Mouse (Mus musculus) embryonic fibroblast, embryonic 13.5 days (primary cell): ENCODE data around the gene Rhoa.

Experiments used
- CTCF ChIP-seq: IDR thresholded peaks from 2 replicates; pipeline ENCODE4 v1.5.1; 2011; ENCODE audit warnings: mild to moderate bottlenecking, control low read depth, low read length, moderate library complexity, borderline replicate concordance; ENCODE audit not compliant: insufficient read depth
- POLR2A ChIP-seq: IDR thresholded peaks from 2 replicates; pipeline ENCODE4 v1.6.1; 2011; ENCODE audit warnings: low read depth, mild to moderate bottlenecking, control low read depth, low read length, moderate library complexity

DNA sequence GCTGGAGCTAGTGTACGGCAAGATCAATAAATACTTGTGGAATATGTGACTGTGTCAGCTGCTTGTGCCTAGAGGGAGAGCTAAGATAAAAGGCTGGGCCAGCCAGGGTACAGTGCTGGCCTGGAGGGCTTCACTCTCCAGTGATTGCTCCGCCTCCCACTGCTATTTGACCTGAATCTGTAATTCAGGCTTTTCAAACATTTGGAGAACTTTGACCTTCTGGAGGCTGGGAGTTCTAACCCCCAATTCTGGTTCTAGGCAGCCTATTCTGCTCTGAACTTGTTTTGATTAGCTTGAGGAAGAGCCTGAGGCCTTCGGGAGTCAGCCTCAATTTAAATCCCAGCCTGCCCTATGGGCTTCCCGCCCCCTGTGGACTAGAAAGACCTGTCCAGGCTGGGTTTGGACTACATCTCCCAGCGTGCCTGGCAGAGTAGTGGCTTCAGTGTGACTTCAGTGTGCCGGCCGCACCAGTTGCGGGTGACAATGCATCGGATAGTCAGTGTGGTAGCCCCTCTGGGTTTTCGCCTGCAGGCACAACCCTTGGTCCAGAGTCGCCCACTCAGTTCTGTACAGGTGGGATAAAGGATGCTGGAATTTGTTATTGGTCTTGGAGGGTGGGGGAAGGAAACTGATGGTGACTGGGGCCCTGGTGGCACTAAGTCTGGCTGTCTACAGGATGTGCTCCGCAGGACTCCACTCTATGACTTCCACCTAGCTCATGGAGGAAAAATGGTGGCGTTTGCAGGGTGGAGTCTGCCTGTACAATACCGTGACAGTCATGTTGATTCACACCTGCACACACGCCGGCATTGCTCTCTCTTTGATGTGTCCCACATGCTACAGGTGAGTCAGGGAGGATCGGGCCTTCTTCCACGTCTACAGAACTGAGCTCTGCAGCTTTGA, 9.2 kb upstream of the Rhoa start, which contains the start of gene Amt:
- TF ChIP-seq CTCF (no peak), POLR2A (no peak)
